8 mouse cellular contexts compared by ENCODE assay signal in the genomic region with DNA sequence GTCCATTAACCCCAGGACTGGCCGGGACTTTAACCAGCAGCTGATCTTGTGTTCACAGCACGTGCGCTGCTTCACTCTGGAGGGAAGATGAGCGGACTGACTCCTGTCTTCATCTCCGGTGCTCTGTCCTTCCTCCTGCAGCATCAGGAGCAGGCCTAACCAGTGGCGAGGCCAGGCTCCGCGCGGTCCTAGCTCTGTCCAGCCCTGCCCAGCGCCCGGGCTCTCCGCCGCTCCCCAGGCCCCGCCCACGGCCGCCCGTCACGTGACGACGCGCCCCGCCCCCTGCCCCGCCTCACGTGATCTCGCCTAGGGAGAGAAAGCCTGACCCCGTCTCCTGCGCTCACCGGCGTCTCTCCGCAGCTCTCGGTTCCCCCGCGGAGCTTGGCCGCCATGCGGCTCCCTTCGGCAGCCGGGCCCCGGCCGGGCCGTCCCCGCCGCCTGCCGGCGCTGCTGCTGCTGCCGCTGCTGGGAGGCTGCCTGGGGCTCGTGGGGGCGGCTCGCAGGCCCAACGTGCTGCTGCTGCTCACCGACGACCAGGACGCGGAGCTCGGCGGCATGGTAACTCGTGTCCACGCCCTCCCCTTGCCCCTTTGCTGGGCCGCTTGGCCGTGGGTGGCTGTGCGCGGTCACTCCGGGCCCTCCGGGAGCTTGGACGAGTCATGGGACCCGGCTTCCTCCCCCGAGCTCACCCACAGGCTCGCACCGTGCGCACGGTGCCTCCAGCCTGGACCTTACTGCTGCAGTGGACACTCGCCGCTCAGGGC. TPM values are rescaled to one million over a fixed set of nuclear protein-coding genes. Genes with fewer than 3 reads are reported as not detected.
DNase-seq lines count a peak whose midpoint lies in the region; ATAC-seq and TF ChIP-seq lines count a peak whose summit lies in the region.

Gene Gns, plus strand, starts transcription at position 290 of the 764 bp plus-strand sequence.

- H3K36me3 ChIP-seq in embryonic facial prominence, embryonic 15.5 days, result peaks cover 9% of the 10 kb centered on the region
- H3K36me3 ChIP-seq in limb, embryonic 13.5 days, result peaks cover 20% of the 10 kb centered on the region
- H3K36me3 ChIP-seq in midbrain, embryonic 15.5 days (replicated peaks), result no peaks in the 10 kb centered on the region

- no peaks in the 10 kb centered on the region for H3K9me3 ChIP-seq in embryonic facial prominence, embryonic 15.5 days (replicated peaks)
- H3K9me3 ChIP-seq in limb, embryonic 13.5 days, result no peaks in the 10 kb centered on the region
- H3K9me3 ChIP-seq in midbrain, embryonic 15.5 days, result no peaks in the 10 kb centered on the region

- DNase-seq in A20 (ENCODE audit: low read depth, low spot score), result peak; percentile 90
- DNase-seq in heart, adult 8-10 months (ENCODE audit: low spot score), result peak; percentile 75
- peak; percentile 87 for DNase-seq in kidney, adult 9 months
- peak; percentile 74 to 77 for DNase-seq in spleen, adult 18-20 months

- TF ChIP-seq POLR2A in bone marrow, adult 2 months (IDR thresholded peaks at IDR 0.05; ENCODE audit: borderline replicate concordance, control insufficient read depth, low read depth, low read length), result peak; percentile 33; the same call in 1 of the 2 replicates

- TF ChIP-seq CTCF in bone marrow, adult 2 months (IDR thresholded peaks at IDR 0.05; ENCODE audit: control insufficient read depth, insufficient read depth, low read length), result no peak

- peak within 1 kb of the TSS; percentile 79 for H3K4me2 ChIP-seq in embryonic facial prominence, embryonic 15.5 days (replicated peaks)
- H3K4me2 ChIP-seq in limb, embryonic 13.5 days (replicated peaks), result peak within 1 kb of the TSS; percentile 92
- peak within 1 kb of the TSS; percentile 77 for H3K4me2 ChIP-seq in midbrain, embryonic 15.5 days

- WGBS in bone marrow, adult 2 months, result under 1% methylated on average over 71 of the region's 72 CpGs
- WGBS in embryonic facial prominence, embryonic 15.5 days, result under 1% methylated on average over 71 of the region's 72 CpGs
- under 1% methylated on average over 71 of the region's 72 CpGs for WGBS in limb, embryonic 13.5 days
- WGBS in midbrain, embryonic 15.5 days, result under 1% methylated on average over 70 of the region's 72 CpGs

- peak within 1 kb of the TSS; percentile 75 for H3K9ac ChIP-seq in embryonic facial prominence, embryonic 15.5 days
- H3K9ac ChIP-seq in limb, embryonic 13.5 days, result peak within 1 kb of the TSS; percentile 87
- H3K9ac ChIP-seq in midbrain, embryonic 15.5 days, result peak within 1 kb of the TSS; percentile 82

- no peaks in the 10 kb centered on the region for H3K27me3 ChIP-seq in embryonic facial prominence, embryonic 15.5 days
- H3K27me3 ChIP-seq in limb, embryonic 13.5 days, result no peaks in the 10 kb centered on the region
- no peaks in the 10 kb centered on the region for H3K27me3 ChIP-seq in midbrain, embryonic 15.5 days (replicated peaks)

- peak; percentile 94 for ATAC-seq in embryonic facial prominence, embryonic 15.5 days (ENCODE audit: insufficient number of reproducible peaks, low FRiP score, low TSS enrichment, low read depth)
- peak; percentile 95 for ATAC-seq in limb, embryonic 13.5 days (ENCODE audit: low FRiP score, low read depth)
- ATAC-seq in midbrain, embryonic 15.5 days (replicated peaks), result peak; percentile 98

- peak within 1 kb of the TSS; percentile 93 for H3K27ac ChIP-seq in bone marrow, adult 2 months (ENCODE audit: control insufficient read depth, insufficient read depth, low read depth, low read length, poor library complexity)
- H3K27ac ChIP-seq in embryonic facial prominence, embryonic 15.5 days (replicated peaks), result peak within 1 kb of the TSS; percentile 71; the same call in 1 of the 2 replicates
- H3K27ac ChIP-seq in limb, embryonic 13.5 days, result peak within 1 kb of the TSS; percentile 65
- peak within 1 kb of the TSS; percentile 75 for H3K27ac ChIP-seq in midbrain, embryonic 15.5 days

- peak within 1 kb of the TSS; percentile 88 for H3K4me3 ChIP-seq in bone marrow, adult 2 months (replicated peaks; ENCODE audit: control insufficient read depth, low read depth, low read length)
- H3K4me3 ChIP-seq in embryonic facial prominence, embryonic 15.5 days (replicated peaks), result peak within 1 kb of the TSS; percentile 81
- H3K4me3 ChIP-seq in limb, embryonic 13.5 days, result peak within 1 kb of the TSS; percentile 96
- H3K4me3 ChIP-seq in midbrain, embryonic 15.5 days, result peak within 1 kb of the TSS; percentile 86

- peaks cover 5% of the 10 kb centered on the region; the same call in 1 of the 2 replicates for H3K4me1 ChIP-seq in bone marrow, adult 2 months (ENCODE audit: control insufficient read depth, insufficient read depth, low read length)
- H3K4me1 ChIP-seq in embryonic facial prominence, embryonic 15.5 days, result peaks cover 29% of the 10 kb centered on the region
- H3K4me1 ChIP-seq in limb, embryonic 13.5 days, result peaks cover 25% of the 10 kb centered on the region
- H3K4me1 ChIP-seq in midbrain, embryonic 15.5 days, result peaks cover 16% of the 10 kb centered on the region

RNA-seq across cellular contexts. Expression of gene Gns, which starts in this region (rescaled TPM):
- polyA plus RNA-seq in bone marrow, adult 2 months (2011; ENCODE audit: insufficient read depth, insufficient read length, low replicate concordance, missing spikeins), result 18.2 and 39.2 TPM in 2 replicates
- polyA plus RNA-seq in embryonic facial prominence, embryonic 15.5 days (2015; fragmentation: Nextera tagmentation; extraction: Ambion mirVana), result 51.3 and 52.1 TPM in 2 replicates
- 10 to 100 TPM; 87.6 to 95.8 (median 92.4) TPM for total RNA-seq in heart, adult 8-10 months (2022)
- 42.6 and 45.8 TPM in 2 replicates for polyA plus RNA-seq in limb, embryonic 13.5 days (2015; fragmentation: Nextera tagmentation; extraction: Ambion mirVana)
- 38.8 and 40.7 TPM in 2 replicates for polyA plus RNA-seq in midbrain, embryonic 15.5 days (2015; fragmentation: Nextera tagmentation; extraction: Ambion mirVana)

Comparison
In these comparisons a context has a peak if more than half of its experiments do, and no peak if none do; other contexts are left out.
1. Peak in every context shown above with its lines: DNase-seq, ATAC-seq, H3K4me3 ChIP-seq and H3K27ac ChIP-seq.